Mouse (Mus musculus): ENCODE results near the gene Clic5.

DNA sequence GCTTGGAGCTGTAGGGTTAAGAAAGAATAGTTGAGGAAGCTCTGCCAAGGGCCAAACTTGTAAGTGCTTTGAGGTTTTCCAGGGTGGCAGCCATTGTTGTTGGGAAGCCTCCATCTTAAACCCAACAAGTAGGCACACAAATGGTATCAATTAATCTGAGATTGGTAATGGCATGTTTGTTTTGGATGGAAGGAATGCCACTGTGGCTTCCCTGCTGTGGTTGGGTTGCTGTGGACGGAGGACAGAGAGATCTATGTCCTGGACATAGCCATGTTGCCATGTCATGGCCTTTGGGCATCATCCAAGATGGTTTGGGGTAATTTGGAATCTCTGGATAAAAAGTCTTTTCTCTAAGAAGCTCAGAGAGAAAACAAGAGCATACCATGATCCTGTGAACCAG lies 108.8 kb downstream of the Clic5 start:
- TF ChIP-seq TAL1 (IDR thresholded peaks at IDR 0.05; ENCODE audit: low read length) (no peak), POLR2A (IDR thresholded peaks at IDR 0.05; ENCODE audit: control insufficient read depth in 1 of 2, insufficient read depth in 1 of 2, low read depth in 1 of 2, low read length in 2 of 2, poor library complexity in 1 of 2) (no peak), GATA1 (IDR thresholded peaks at IDR 0.05; ENCODE audit: low read depth, low read length) (no peak)
